Mouse (Mus musculus): ENCODE results near the gene Coil. TPM values are rescaled to one million over a fixed set of nuclear protein-coding genes. Genes with fewer than 3 reads are reported as not detected.
A peak's percentile ranks its signal among the peaks of the same experiment; 100 is the strongest.

Gene Coil
- polyA plus RNA-seq, 1 experiment from 2014 or later = 27.2 TPM

- 26% methylated on average over 33 of the region's 33 CpGs for WGBS
- no peak for DNase-seq (ENCODE audit: low spot score)
- H3K4me1 ChIP-seq = peaks cover 28% of the 10 kb centered on the region
- no peaks in the 10 kb centered on the region for H3K9me3 ChIP-seq
- peaks cover 39% of the 10 kb centered on the region for H3K27me3 ChIP-seq (replicated peaks; ENCODE audit: low read depth, poor library complexity, severe bottlenecking)
- no peak overlapping the region; the same call in 1 of the 2 replicates for H3K27ac ChIP-seq (replicated peaks)
- H3K36me3 ChIP-seq (replicated peaks) = no peaks in the 10 kb centered on the region
- peak overlapping the region; percentile 58 for H3K4me3 ChIP-seq
Observed at GRCm38 (mm10) chr11:88999723-89000526, 29.9 kb downstream of the Coil start.

GRCm38 (mm10) chr11:89000527-89000819 is 30.4 kb downstream of the Coil start:
- no peak overlapping the region for H3K4me3 ChIP-seq

GRCm38 (mm10) chr11:89001569-89001968 is 31.5 kb downstream of the Coil start:
- Histone ChIP-seq H3K27me3 (replicated peaks; ENCODE audit: low read depth, poor library complexity, severe bottlenecking) (peaks cover 39% of the 10 kb centered on the region), H3K4me1 (peaks cover 33% of the 10 kb centered on the region), H3K27ac (replicated peaks) (no peak overlapping the region), H3K9me3 (no peaks in the 10 kb centered on the region), H3K36me3 (replicated peaks) (no peaks in the 10 kb centered on the region), H3K4me3 (no peak overlapping the region)
- DNase-seq (ENCODE audit: low spot score) = no peak
- WGBS = 97% methylated on average over 7 of the region's 7 CpGs

More at GRCm38 (mm10) chr11:89000527-89000819, 30.4 kb downstream of the Coil start:
- Histone ChIP-seq H3K4me1 (peaks cover 31% of the 10 kb centered on the region), H3K36me3 (replicated peaks) (no peaks in the 10 kb centered on the region), H3K27me3 (replicated peaks; ENCODE audit: low read depth, poor library complexity, severe bottlenecking) (peaks cover 39% of the 10 kb centered on the region), H3K27ac (replicated peaks) (no peak overlapping the region), H3K9me3 (no peaks in the 10 kb centered on the region)
- no peak for DNase-seq (ENCODE audit: low spot score)

GRCm38 (mm10) chr11:89002068-89002467 is 32.0 kb downstream of the Coil start:
- DNase-seq (ENCODE audit: low spot score) = no peak
- Histone ChIP-seq H3K4me3 (no peak overlapping the region), H3K36me3 (replicated peaks) (no peaks in the 10 kb centered on the region), H3K4me1 (peaks cover 33% of the 10 kb centered on the region), H3K27ac (replicated peaks) (no peak overlapping the region), H3K27me3 (replicated peaks; ENCODE audit: low read depth, poor library complexity, severe bottlenecking) (peaks cover 39% of the 10 kb centered on the region), H3K9me3 (no peaks in the 10 kb centered on the region)
- 88% methylated on average over 5 of the region's 5 CpGs for WGBS

GRCm38 (mm10) chr11:89002621-89003020 is 32.6 kb downstream of the Coil start:
- peaks cover 39% of the 10 kb centered on the region for H3K27me3 ChIP-seq (replicated peaks; ENCODE audit: low read depth, poor library complexity, severe bottlenecking)
- H3K9me3 ChIP-seq = no peaks in the 10 kb centered on the region
- 86% methylated on average over 5 of the region's 5 CpGs for WGBS
- no peak overlapping the region for H3K4me3 ChIP-seq
- H3K4me1 ChIP-seq = peaks cover 33% of the 10 kb centered on the region
- H3K36me3 ChIP-seq (replicated peaks) = no peaks in the 10 kb centered on the region
- H3K27ac ChIP-seq (replicated peaks) = no peak overlapping the region
- DNase-seq (ENCODE audit: low spot score) = no peak

GRCm38 (mm10) chr11:89003078-89003477 is 33.0 kb downstream of the Coil start:
- DNase-seq (ENCODE audit: low spot score) = no peak
- no peak overlapping the region for H3K27ac ChIP-seq (replicated peaks)
- 48% methylated on average over 6 of the region's 6 CpGs for WGBS
- H3K4me3 ChIP-seq = no peak overlapping the region
- peaks cover 33% of the 10 kb centered on the region for H3K4me1 ChIP-seq
- peaks cover 35% of the 10 kb centered on the region for H3K27me3 ChIP-seq (replicated peaks; ENCODE audit: low read depth, poor library complexity, severe bottlenecking)
- no peaks in the 10 kb centered on the region for H3K36me3 ChIP-seq (replicated peaks)
- no peaks in the 10 kb centered on the region for H3K9me3 ChIP-seq

GRCm38 (mm10) chr11:89003726-89004125 is 33.7 kb downstream of the Coil start:
- peaks cover 28% of the 10 kb centered on the region for H3K4me1 ChIP-seq
- H3K27ac ChIP-seq (replicated peaks) = no peak overlapping the region
- WGBS = 84% methylated on average over 4 of the region's 4 CpGs

GRCm38 (mm10) chr11:89005473-89005872 is 35.4 kb downstream of the Coil start:
- H3K36me3 ChIP-seq (replicated peaks) = no peaks in the 10 kb centered on the region
- H3K4me3 ChIP-seq = no peak overlapping the region
- H3K27me3 ChIP-seq (replicated peaks; ENCODE audit: low read depth, poor library complexity, severe bottlenecking) = peaks cover 11% of the 10 kb centered on the region
- no peaks in the 10 kb centered on the region for H3K9me3 ChIP-seq
- H3K27ac ChIP-seq (replicated peaks) = no peak overlapping the region
- 58% methylated on average over 5 of the region's 5 CpGs for WGBS
- H3K4me1 ChIP-seq = peaks cover 21% of the 10 kb centered on the region
- no peak for DNase-seq (ENCODE audit: low spot score)

More at GRCm38 (mm10) chr11:89003726-89004125, 33.7 kb downstream of the Coil start:
- Histone ChIP-seq H3K9me3 (no peaks in the 10 kb centered on the region), H3K4me3 (no peak overlapping the region), H3K27me3 (replicated peaks; ENCODE audit: low read depth, poor library complexity, severe bottlenecking) (peaks cover 29% of the 10 kb centered on the region), H3K36me3 (replicated peaks) (no peaks in the 10 kb centered on the region)
- DNase-seq (ENCODE audit: low spot score) = no peak

GRCm38 (mm10) chr11:89006404-89006803 is 36.4 kb downstream of the Coil start:
- no peak for DNase-seq (ENCODE audit: low spot score)

GRCm38 (mm10) chr11:89007582-89007981 is 37.5 kb downstream of the Coil start:
- DNase-seq (ENCODE audit: low spot score) = no peak
- Histone ChIP-seq H3K4me3 (no peak overlapping the region), H3K27me3 (replicated peaks; ENCODE audit: low read depth, poor library complexity, severe bottlenecking) (no peaks in the 10 kb centered on the region), H3K9me3 (no peaks in the 10 kb centered on the region), H3K27ac (replicated peaks) (no peak overlapping the region), H3K4me1 (peaks cover 19% of the 10 kb centered on the region), H3K36me3 (replicated peaks) (no peaks in the 10 kb centered on the region; the same call in 1 of the 2 replicates)
- 87% methylated on average over 3 of the region's 3 CpGs for WGBS

More at GRCm38 (mm10) chr11:89006404-89006803, 36.4 kb downstream of the Coil start:
- Histone ChIP-seq H3K27ac (replicated peaks) (no peak overlapping the region), H3K27me3 (replicated peaks; ENCODE audit: low read depth, poor library complexity, severe bottlenecking) (peaks cover 2% of the 10 kb centered on the region; the same call in 1 of the 2 replicates), H3K9me3 (no peaks in the 10 kb centered on the region), H3K4me1 (peaks cover 21% of the 10 kb centered on the region), H3K4me3 (no peak overlapping the region), H3K36me3 (replicated peaks) (no peaks in the 10 kb centered on the region)

- Histone ChIP-seq H3K9me3 (no peaks in the 10 kb centered on the region), H3K4me1 (peaks cover 8% of the 10 kb centered on the region), H3K27ac (replicated peaks) (no peak overlapping the region), H3K4me3 (no peak overlapping the region), H3K36me3 (replicated peaks) (no peaks in the 10 kb centered on the region; the same call in 1 of the 2 replicates), H3K27me3 (replicated peaks; ENCODE audit: low read depth, poor library complexity, severe bottlenecking) (no peaks in the 10 kb centered on the region)
- DNase-seq (ENCODE audit: low spot score) = no peak
- WGBS = 89% methylated on average over 9 of the region's 9 CpGs
Observed at GRCm38 (mm10) chr11:89009066-89009465, 39.0 kb downstream of the Coil start.

- DNase-seq (ENCODE audit: low spot score) = no peak
- Histone ChIP-seq H3K4me3 (no peak overlapping the region), H3K36me3 (replicated peaks) (no peaks in the 10 kb centered on the region; the same call in 1 of the 2 replicates), H3K9me3 (no peaks in the 10 kb centered on the region), H3K4me1 (peaks cover 8% of the 10 kb centered on the region), H3K27me3 (replicated peaks; ENCODE audit: low read depth, poor library complexity, severe bottlenecking) (no peaks in the 10 kb centered on the region), H3K27ac (replicated peaks) (no peak overlapping the region)
- 69% methylated on average over 7 of the region's 7 CpGs for whole genome bisulfite sequencing
Observed at GRCm38 (mm10) chr11:89009496-89009895, 39.4 kb downstream of the Coil start.

GRCm38 (mm10) chr11:89012241-89012640 is 42.2 kb downstream of the Coil start:
- Histone ChIP-seq H3K27me3 (replicated peaks; ENCODE audit: low read depth, poor library complexity, severe bottlenecking) (no peaks in the 10 kb centered on the region), H3K9me3 (no peaks in the 10 kb centered on the region), H3K4me1 (0 out of 2 replicates have a peak, but pooled peaks cover 3% of the 10 kb centered on the region), H3K4me3 (no peak overlapping the region), H3K27ac (replicated peaks) (no peak overlapping the region), H3K36me3 (replicated peaks) (no peaks in the 10 kb centered on the region; the same call in 1 of the 2 replicates)
- no peak for DNase-seq (ENCODE audit: low spot score)
- 84% methylated on average over 5 of the region's 5 CpGs for WGBS
